In the genomic region with DNA sequence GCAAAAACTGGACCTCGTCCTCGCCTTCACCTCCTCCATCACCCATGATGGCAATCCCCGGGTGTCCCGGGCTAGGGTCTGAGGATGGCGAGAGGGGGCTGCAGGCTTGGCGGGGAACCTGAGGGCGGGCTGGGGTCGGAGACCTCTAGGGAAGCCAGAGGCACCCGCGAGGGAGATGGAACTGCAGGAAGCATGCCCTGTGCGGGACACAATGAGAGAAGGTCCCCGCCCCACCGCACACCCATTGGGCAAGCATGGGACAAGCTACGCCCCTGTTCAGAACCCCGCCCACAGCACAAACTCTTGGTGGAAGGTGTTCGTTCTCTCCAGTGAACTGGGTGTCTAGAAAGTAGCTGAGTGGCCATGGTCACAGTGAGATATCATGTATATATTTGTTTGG, we compare ENCODE assay signal across 8 mouse cellular contexts. TPM values are rescaled to one million over a fixed set of nuclear protein-coding genes. Genes with fewer than 3 reads are reported as not detected.
A peak's percentile ranks its signal among the peaks of the same experiment; 100 is the strongest.
DNase-seq lines count a peak whose midpoint lies in the region; ATAC-seq and TF ChIP-seq lines count a peak whose summit lies in the region.

A gene (minus strand): TSS at position 210 of the 400 bp plus-strand sequence.

- no peak within 1 kb of the TSS for H3K27ac ChIP-seq in intestine, postnatal 0 days (ENCODE audit: low read depth, low read length)
- no peak within 1 kb of the TSS for H3K27ac ChIP-seq in liver, postnatal 0 days (ENCODE audit: low read depth)
- H3K27ac ChIP-seq in neural tube, embryonic 13.5 days (replicated peaks): no peak within 1 kb of the TSS

- intact Hi-C loops in heart, postnatal 36 days (cut with DNase I): loop anchor here (5.0 kb wide), 1 partner anchor 122 kb away; a partner anchor contains a TSS

- no peaks in the 10 kb centered on the region for H3K36me3 ChIP-seq in intestine, postnatal 0 days (ENCODE audit: control insufficient read depth, insufficient read depth)
- H3K36me3 ChIP-seq in liver, postnatal 0 days (replicated peaks; ENCODE audit: insufficient read depth, low read length): no peaks in the 10 kb centered on the region
- H3K36me3 ChIP-seq in neural tube, embryonic 13.5 days: no peaks in the 10 kb centered on the region

- no peak for TF ChIP-seq POLR2A in brain, embryonic 14.5 days (IDR thresholded peaks at IDR 0.05; ENCODE audit: borderline replicate concordance, extremely low read depth, insufficient read depth, insufficient read length, poor library complexity, severe bottlenecking)

- no peak for TF ChIP-seq EP300 in liver, postnatal 0 days (IDR thresholded peaks at IDR 0.05; ENCODE audit: low read depth)

- ATAC-seq in intestine, postnatal 0 days: peak; percentile 75
- peak; percentile 72 for ATAC-seq in liver, postnatal 0 days
- ATAC-seq in neural tube, embryonic 13.5 days (ENCODE audit: low read depth): no peak; the same call in 1 of the 2 replicates

- H3K4me2 ChIP-seq in intestine, postnatal 0 days (replicated peaks; ENCODE audit: low read depth): peak within 1 kb of the TSS; percentile 61
- H3K4me2 ChIP-seq in liver, postnatal 0 days (ENCODE audit: low read depth, low read length): peak within 1 kb of the TSS; percentile 66
- peak within 1 kb of the TSS; percentile 57 for H3K4me2 ChIP-seq in neural tube, embryonic 13.5 days

- no peak for TF ChIP-seq CTCF in brain, embryonic 14.5 days (IDR thresholded peaks at IDR 0.05; ENCODE audit: borderline replicate concordance, extremely low read depth, insufficient read depth, insufficient read length)
- TF ChIP-seq CTCF in intestine, postnatal 0 days (IDR thresholded peaks at IDR 0.05; ENCODE audit: low read depth): no peak
- no peak for TF ChIP-seq CTCF in liver, postnatal 0 days (IDR thresholded peaks at IDR 0.05; ENCODE audit: low read depth)

- WGBS in intestine, postnatal 0 days: 2% methylated on average over 16 of the region's 16 CpGs
- WGBS in liver, postnatal 0 days (ENCODE audit: insufficient replicate concordance): under 1% methylated on average over 16 of the region's 16 CpGs
- 0% methylated on average over 16 of the region's 16 CpGs for WGBS in neural tube, embryonic 13.5 days

- no peaks in the 10 kb centered on the region for H3K27me3 ChIP-seq in intestine, postnatal 0 days (replicated peaks; ENCODE audit: control insufficient read depth, insufficient read depth, low read length)
- H3K27me3 ChIP-seq in liver, postnatal 0 days (ENCODE audit: insufficient read depth, low read length): 0 out of 2 replicates have a peak, but pooled peaks cover 8% of the 10 kb centered on the region
- peaks cover 19% of the 10 kb centered on the region for H3K27me3 ChIP-seq in neural tube, embryonic 13.5 days

- no peaks in the 10 kb centered on the region for H3K9me3 ChIP-seq in intestine, postnatal 0 days (ENCODE audit: control insufficient read depth)
- H3K9me3 ChIP-seq in liver, postnatal 0 days (ENCODE audit: low read length): no peaks in the 10 kb centered on the region
- H3K9me3 ChIP-seq in neural tube, embryonic 13.5 days: no peaks in the 10 kb centered on the region

- H3K9ac ChIP-seq in intestine, postnatal 0 days (ENCODE audit: low read depth, low read length): no peak within 1 kb of the TSS
- H3K9ac ChIP-seq in liver, postnatal 0 days (replicated peaks): no peak within 1 kb of the TSS; the same call in 1 of the 2 replicates
- H3K9ac ChIP-seq in neural tube, embryonic 13.5 days: peak within 1 kb of the TSS; percentile 63

- H3K4me3 ChIP-seq in intestine, postnatal 0 days (ENCODE audit: low read depth, low read length): peak within 1 kb of the TSS; percentile 31
- H3K4me3 ChIP-seq in liver, postnatal 0 days (ENCODE audit: low read depth, low read length): peak within 1 kb of the TSS; percentile 14
- H3K4me3 ChIP-seq in neural tube, embryonic 13.5 days: peak within 1 kb of the TSS; percentile 31

- peak; percentile 92 for DNase-seq in heart, adult 11 months
- DNase-seq in heart, postnatal 36 days: no peak
- peak; percentile 78 for DNase-seq in brain, embryonic 14.5 days (ENCODE audit: low read depth)
- DNase-seq in gastrocnemius, adult 8-10 months (ENCODE audit: low spot score in 2 of 2): peak; percentile 77 to 86
- DNase-seq in liver, postnatal 0 days: peak; percentile 78
- DNase-seq in cerebellum, adult 11 months: no peak

- H3K4me1 ChIP-seq in intestine, postnatal 0 days (replicated peaks; ENCODE audit: control insufficient read depth, insufficient read depth, low read length): 0 out of 2 replicates have a peak, but pooled peaks cover 3% of the 10 kb centered on the region
- H3K4me1 ChIP-seq in liver, postnatal 0 days (ENCODE audit: insufficient read depth): peaks cover 14% of the 10 kb centered on the region
- H3K4me1 ChIP-seq in neural tube, embryonic 13.5 days (replicated peaks): peaks cover 11% of the 10 kb centered on the region

RNA-seq across cellular contexts. Expression of the gene that starts here (rescaled TPM):
- under 1 TPM; 0.03 to 0.08 TPM for total RNA-seq in heart, postnatal 36 days (2021)
- polyA plus RNA-seq in brain, embryonic 14.5 days (2012; rRNA removed): 6.3 and 9.1 TPM in 2 replicates
- 1,000 to 10,000 TPM; 1,847 to 2,398 (median 2,093) TPM for total RNA-seq in gastrocnemius, adult 8-10 months (2022)
- polyA plus RNA-seq in intestine, postnatal 0 days (2015; fragmentation: Nextera tagmentation; extraction: Ambion mirVana): 0.43 and 0.63 TPM in 2 replicates
- 0.09 and 0.33 TPM in 2 replicates for polyA plus RNA-seq in liver, postnatal 0 days (2015; fragmentation: Nextera tagmentation; extraction: Ambion mirVana)
- polyA plus RNA-seq in neural tube, embryonic 13.5 days (2015; fragmentation: Nextera tagmentation; extraction: Ambion mirVana): 5.4 and 6.3 TPM in 2 replicates

Comparison
In these comparisons a context has a peak if more than half of its experiments do, and no peak if none do; other contexts are left out.
1. RNA of the gene that starts here (total RNA-seq): 1,847 to 2,398 TPM in gastrocnemius, adult 8-10 months; 0.03 to 0.08 TPM in heart, postnatal 36 days; every median in the first group is over 1,000 times any median in the second.
2. DNase-seq: peak in heart, adult 11 months (single experiment), brain, embryonic 14.5 days (single experiment) and gastrocnemius, adult 8-10 months (2 of 2); none in heart, postnatal 36 days (0 of 2) and cerebellum, adult 11 months (single experiment).
3. Peak in ATAC-seq, H3K4me3 ChIP-seq and H3K4me2 ChIP-seq in intestine, postnatal 0 days; RNA of the gene not detected or under 1 TPM.
4. Peak in DNase-seq, ATAC-seq, H3K4me3 ChIP-seq and H3K4me2 ChIP-seq in liver, postnatal 0 days; RNA of the gene not detected or under 1 TPM.
5. Peak in every context shown above with its lines, with median percentiles within 50 percentile points of each other: H3K4me2 ChIP-seq and H3K4me3 ChIP-seq.